Mouse (Mus musculus): Measurements from ENCODE around the gene Myom1. TPM values are rescaled to one million over a fixed set of nuclear protein-coding genes. Genes with fewer than 3 reads are reported as not detected.
A peak's percentile ranks its signal among the peaks of the same experiment; 100 is the strongest.
"Not testable (repeated sequence)": the region's sequence is repeated elsewhere in the genome, so short reads cannot be mapped to it uniquely, and the experiment has no call there.

The Myom1 gene
- 9.0 and 10.9 TPM in 2 replicates for polyA plus RNA-seq (2015; fragmentation: Nextera tagmentation; extraction: Ambion mirVana)

- peak within 1 kb of the TSS; percentile 100 for H3K27ac ChIP-seq
Observed at GRCm38 (mm10) chr17:71002081-71002743, at the start of gene Myom1. Myom1 (plus strand) TSS chr17:71002633.

GRCm38 (mm10) chr17:70963546-70963945, 38.9 kb upstream of the Myom1 start:
- not testable (repeated sequence) for H3K4me2 ChIP-seq, H3K4me3 ChIP-seq, H3K27ac ChIP-seq, H3K27me3 ChIP-seq, H3K9ac ChIP-seq, H3K9me3 ChIP-seq, H3K36me3 ChIP-seq
- ATAC-seq (ENCODE audit: borderline replicate concordance, extremely low read depth, low FRiP score, low TSS enrichment): peak; percentile 100
- peaks cover 11% of the 10 kb centered on the region for H3K4me1 ChIP-seq
- 69% methylated on average over 13 of the region's 13 CpGs for whole genome bisulfite sequencing

More at GRCm38 (mm10) chr17:71002081-71002743, at the start of gene Myom1:
- H3K36me3 ChIP-seq: no peaks in the 10 kb centered on the region
- H3K9ac ChIP-seq: peak within 1 kb of the TSS; percentile 94
- peak within 1 kb of the TSS; percentile 76 for H3K4me2 ChIP-seq
- no peaks in the 10 kb centered on the region for H3K9me3 ChIP-seq
- H3K4me3 ChIP-seq: peak within 1 kb of the TSS; percentile 80
- peaks cover 44% of the 10 kb centered on the region for H3K4me1 ChIP-seq
- ATAC-seq (ENCODE audit: borderline replicate concordance, extremely low read depth, low FRiP score, low TSS enrichment): peak; percentile 96
- H3K27me3 ChIP-seq: no peaks in the 10 kb centered on the region
- WGBS: under 1% methylated on average over 65 of the region's 65 CpGs

- Histone ChIP-seq H3K36me3 (no peaks in the 10 kb centered on the region), H3K27me3 (no peaks in the 10 kb centered on the region), H3K4me2 (no peak overlapping the region), H3K4me1 (peaks cover 17% of the 10 kb centered on the region), H3K4me3 (no peak overlapping the region), H3K9me3 (no peaks in the 10 kb centered on the region), H3K27ac (no peak overlapping the region), H3K9ac (no peak overlapping the region)
- 74% methylated on average over 2 of the region's 2 CpGs for WGBS
- no peak for ATAC-seq (ENCODE audit: borderline replicate concordance, extremely low read depth, low FRiP score, low TSS enrichment)
Observed at GRCm38 (mm10) chr17:70965281-70965680, 37.2 kb upstream of the Myom1 start.

GRCm38 (mm10) chr17:70966126-70966525, 36.3 kb upstream of the Myom1 start:
- no peaks in the 10 kb centered on the region for H3K36me3 ChIP-seq

GRCm38 (mm10) chr17:70967191-70967590, 35.2 kb upstream of the Myom1 start:
- Histone ChIP-seq H3K27ac (no peak overlapping the region), H3K9me3 (no peaks in the 10 kb centered on the region), H3K9ac (no peak overlapping the region), H3K4me3 (no peak overlapping the region), H3K4me1 (peaks cover 17% of the 10 kb centered on the region), H3K36me3 (no peaks in the 10 kb centered on the region), H3K27me3 (no peaks in the 10 kb centered on the region), H3K4me2 (no peak overlapping the region)
- WGBS: 39% methylated on average over 9 of the region's 9 CpGs
- ATAC-seq (ENCODE audit: borderline replicate concordance, extremely low read depth, low FRiP score, low TSS enrichment): no peak

More at GRCm38 (mm10) chr17:70966126-70966525, 36.3 kb upstream of the Myom1 start:
- WGBS: 86% methylated on average over 7 of the region's 7 CpGs
- Histone ChIP-seq H3K27ac (no peak overlapping the region), H3K4me1 (peaks cover 17% of the 10 kb centered on the region), H3K4me3 (no peak overlapping the region), H3K9ac (no peak overlapping the region), H3K4me2 (no peak overlapping the region), H3K9me3 (no peaks in the 10 kb centered on the region), H3K27me3 (no peaks in the 10 kb centered on the region)
- no peak for ATAC-seq (ENCODE audit: borderline replicate concordance, extremely low read depth, low FRiP score, low TSS enrichment)

- Histone ChIP-seq H3K4me1 (peaks cover 17% of the 10 kb centered on the region), H3K36me3 (no peaks in the 10 kb centered on the region), H3K9ac (no peak overlapping the region), H3K27me3 (no peaks in the 10 kb centered on the region), H3K9me3 (no peaks in the 10 kb centered on the region), H3K4me3 (no peak overlapping the region), H3K4me2 (no peak overlapping the region), H3K27ac (no peak overlapping the region)
- WGBS: 41% methylated on average over 12 of the region's 12 CpGs
- ATAC-seq (ENCODE audit: borderline replicate concordance, extremely low read depth, low FRiP score, low TSS enrichment): no peak
Observed at GRCm38 (mm10) chr17:70967646-70968045, 34.8 kb upstream of the Myom1 start.

GRCm38 (mm10) chr17:70968606-70969191, 33.7 kb upstream of the Myom1 start:
- Histone ChIP-seq H3K9ac (no peak overlapping the region), H3K4me1 (peaks cover 17% of the 10 kb centered on the region), H3K27me3 (no peaks in the 10 kb centered on the region), H3K9me3 (no peaks in the 10 kb centered on the region), H3K4me3 (no peak overlapping the region), H3K27ac (no peak overlapping the region), H3K36me3 (peaks cover 7% of the 10 kb centered on the region; the same call in 1 of the 2 replicates), H3K4me2 (no peak overlapping the region; the same call in 1 of the 2 replicates)
- ATAC-seq (ENCODE audit: borderline replicate concordance, extremely low read depth, low FRiP score, low TSS enrichment): no peak
- 20% methylated on average over 8 of the region's 8 CpGs for WGBS

GRCm38 (mm10) chr17:70971206-70971605, 31.2 kb upstream of the Myom1 start:
- H3K4me2 ChIP-seq: no peak overlapping the region
- H3K27ac ChIP-seq: no peak overlapping the region
- no peaks in the 10 kb centered on the region for H3K27me3 ChIP-seq
- ATAC-seq (ENCODE audit: borderline replicate concordance, extremely low read depth, low FRiP score, low TSS enrichment): no peak
- peaks cover 17% of the 10 kb centered on the region for H3K4me1 ChIP-seq
- H3K4me3 ChIP-seq: no peak overlapping the region
- H3K36me3 ChIP-seq: peaks cover 30% of the 10 kb centered on the region
- 54% methylated on average over 11 of the region's 11 CpGs for WGBS
- no peaks in the 10 kb centered on the region for H3K9me3 ChIP-seq
- H3K9ac ChIP-seq: no peak overlapping the region

GRCm38 (mm10) chr17:70973398-70973797, 29.0 kb upstream of the Myom1 start:
- Histone ChIP-seq H3K4me1 (peaks cover 8% of the 10 kb centered on the region), H3K9ac (no peak overlapping the region), H3K27ac (no peak overlapping the region), H3K9me3 (no peaks in the 10 kb centered on the region), H3K4me3 (no peak overlapping the region), H3K36me3 (peaks cover 37% of the 10 kb centered on the region), H3K4me2 (no peak overlapping the region), H3K27me3 (no peaks in the 10 kb centered on the region)
- ATAC-seq (ENCODE audit: borderline replicate concordance, extremely low read depth, low FRiP score, low TSS enrichment): no peak
- WGBS: 67% methylated on average over 9 of the region's 9 CpGs

- H3K4me1 ChIP-seq; ATAC-seq (ENCODE audit: borderline replicate concordance, extremely low read depth, low FRiP score, low TSS enrichment); H3K4me2 ChIP-seq: not testable (repeated sequence)
Observed at GRCm38 (mm10) chr17:70974065-70974464, 28.4 kb upstream of the Myom1 start.

GRCm38 (mm10) chr17:70977799-70978198, 24.6 kb upstream of the Myom1 start:
- peaks cover 54% of the 10 kb centered on the region for H3K36me3 ChIP-seq
- ATAC-seq (ENCODE audit: borderline replicate concordance, extremely low read depth, low FRiP score, low TSS enrichment): no peak

More at GRCm38 (mm10) chr17:70974065-70974464, 28.4 kb upstream of the Myom1 start:
- WGBS: 88% methylated on average over 14 of the region's 14 CpGs
- not testable (repeated sequence) for H3K9ac ChIP-seq, H3K4me3 ChIP-seq, H3K27me3 ChIP-seq, H3K27ac ChIP-seq, H3K9me3 ChIP-seq
- peaks cover 37% of the 10 kb centered on the region for H3K36me3 ChIP-seq

More at GRCm38 (mm10) chr17:70977799-70978198, 24.6 kb upstream of the Myom1 start:
- Histone ChIP-seq H3K27me3 (no peaks in the 10 kb centered on the region), H3K4me3 (no peak overlapping the region), H3K27ac (no peak overlapping the region), H3K4me2 (no peak overlapping the region), H3K4me1 (peaks cover 6% of the 10 kb centered on the region; the same call in 1 of the 2 replicates), H3K9me3 (no peaks in the 10 kb centered on the region), H3K9ac (no peak overlapping the region)
- 85% methylated on average over 6 of the region's 6 CpGs for WGBS
